Mouse (Mus musculus): ENCODE measurements around the gene Tuba1a.

DNA sequence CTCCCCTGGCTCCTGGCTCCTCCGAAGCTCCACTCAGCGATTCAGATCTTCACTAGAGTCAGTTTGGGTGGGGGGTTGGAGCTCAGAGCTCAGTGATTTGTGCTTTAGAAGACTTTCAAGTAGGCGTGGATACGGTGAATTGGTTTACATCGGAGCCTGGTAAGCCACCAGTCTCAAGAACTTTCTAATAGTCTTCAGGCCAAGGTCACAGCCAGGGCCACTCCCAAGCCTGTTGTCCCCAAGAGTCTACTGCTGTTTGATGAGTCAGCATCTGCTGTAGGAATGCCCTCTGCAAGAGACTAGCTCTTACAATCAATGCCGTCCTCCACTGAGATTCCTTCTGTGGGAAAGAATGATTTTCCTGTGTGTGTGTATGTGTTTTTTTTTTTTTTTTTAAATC is 28.6 kb upstream of the Tuba1a start:
- TF ChIP-seq USF1 (IDR thresholded peaks at IDR 0.05; ENCODE audit: low read depth, low read length): no peak
- TF ChIP-seq NRF1 (IDR thresholded peaks at IDR 0.05; ENCODE audit: low read depth, low read length): no peak
- no peak for TF ChIP-seq CTCF (conservative IDR thresholded peaks at IDR 0.05 in 1 of 2, IDR thresholded peaks at IDR 0.05 in 1 of 2; ENCODE audit: low read depth in 2 of 2, low read length in 2 of 2)
- no peak for TF ChIP-seq TBP (conservative IDR thresholded peaks at IDR 0.05; ENCODE audit: low read depth, low read length)

Measured in CH12.LX (cell line).